Mouse (Mus musculus) forebrain, embryonic 13.5 days (tissue): ENCODE measurements around the gene Rgcc. TPM values are rescaled to one million over a fixed set of nuclear protein-coding genes. Genes with fewer than 3 reads are reported as not detected.

Experiments
- ATAC-seq: fragments of 200-750 bp; cut with Nextera tagmentation; 2 replicates; pipeline ENCODE4 v1.8.0; 2017
- H3K27ac ChIP-seq: fragments of 300-500 bp; sonication (generic); 2 replicates; pipeline ENCODE4 v1.5.1; 2015; ENCODE audit warnings: inconsistent platforms, mild to moderate bottlenecking, moderate library complexity
- H3K27me3 ChIP-seq: fragments of 300-500 bp; sonication (generic); 2 replicates; pipeline ENCODE4 v1.6.1; 2015; ENCODE audit warnings: mild to moderate bottlenecking, inconsistent platforms
- H3K36me3 ChIP-seq: fragments of 300-500 bp; sonication (generic); 2 replicates; pipeline ENCODE4 v1.6.1; 2015; ENCODE audit warnings: mild to moderate bottlenecking, inconsistent platforms; ENCODE audit not compliant: poor library complexity, severe bottlenecking
- H3K4me1 ChIP-seq: fragments of 300-500 bp; sonication (generic); 2 replicates; pipeline ENCODE4 v1.6.1; 2015; ENCODE audit warnings: inconsistent platforms
- H3K4me2 ChIP-seq: fragments of 300-500 bp; sonication (generic); 2 replicates; pipeline ENCODE4 v1.6.1; 2015; ENCODE audit warnings: inconsistent platforms, mild to moderate bottlenecking, moderate library complexity
- H3K4me3 ChIP-seq: fragments of 300-500 bp; sonication (generic); 2 replicates; pipeline ENCODE4 v1.5.1; 2015; ENCODE audit warnings: mild to moderate bottlenecking, inconsistent platforms
- H3K9ac ChIP-seq: fragments of 300-500 bp; sonication (generic); 2 replicates; pipeline ENCODE4 v1.6.1; 2015; ENCODE audit warnings: mild to moderate bottlenecking, inconsistent platforms
- H3K9me3 ChIP-seq: fragments of 300-500 bp; sonication (generic); replicated peaks from 2 replicates; pipeline ENCODE4 v1.6.1; 2016; ENCODE audit warnings: inconsistent platforms
- WGBS: fragments of 180-500 bp; shearing (Covaris S2); methylation state at CpG from one replicate; pipeline ENCODE4 v1.1.7; 2015; 5-methylcytosine and 5-hydroxymethylcytosine counted together
- polyA plus RNA-seq: library from polyadenylated mRNA; unstranded; fragments of >200 nt; fragmentation: Nextera tagmentation; extraction: Ambion mirVana; gene quantifications from 2 replicates; pipeline ENCODE4 v1.2.1, GENCODE M21; 2015

Gene Rgcc
- polyA plus RNA-seq, 1 experiment from 2014 or later, result 106 TPM

DNA sequence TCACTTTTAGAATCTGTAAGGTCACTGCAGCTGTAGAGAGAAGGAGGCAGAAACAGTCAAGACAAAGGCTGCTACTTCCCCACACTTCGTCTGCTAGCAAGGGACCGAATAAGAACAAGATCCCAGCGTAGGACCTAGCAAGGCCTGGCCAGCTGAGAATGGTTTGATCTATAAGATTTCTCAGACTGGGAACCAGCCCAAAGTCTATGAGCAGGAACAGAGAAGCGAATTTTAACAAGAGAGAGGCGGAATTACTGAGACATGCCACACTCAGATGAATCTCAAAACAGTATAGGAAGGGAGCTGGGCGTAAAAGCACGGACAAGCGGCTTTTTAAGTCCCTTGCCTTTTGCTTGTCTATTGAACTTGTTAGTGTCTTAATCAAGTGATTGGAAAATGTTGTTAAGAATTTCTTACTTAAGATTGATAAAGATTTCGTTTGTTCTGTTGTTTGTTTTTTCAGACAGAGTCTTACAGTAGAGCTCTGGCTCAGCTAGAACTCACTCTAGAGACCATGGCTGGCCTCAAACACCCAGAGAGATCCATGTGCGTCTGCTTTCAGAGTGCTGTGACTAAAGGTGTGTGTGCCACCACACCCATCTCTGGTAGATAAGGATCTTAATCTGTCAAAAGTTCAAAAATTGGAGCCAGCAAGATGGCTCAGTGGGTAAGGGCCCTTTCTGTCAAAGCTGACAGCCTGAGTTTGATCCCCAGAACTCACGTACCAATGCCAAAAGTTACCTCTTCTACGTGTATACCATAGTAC lies 13.0 kb upstream of the Rgcc start:
- ATAC-seq, result 0 out of 2 replicates have a peak, but pooled peaks have one; percentile 22
- H3K36me3 ChIP-seq, result no peaks in the 10 kb centered on the region
- no peaks in the 10 kb centered on the region for H3K9me3 ChIP-seq
- peak overlapping the region; percentile 49; the same call in 1 of the 2 replicates for H3K27ac ChIP-seq
- no peak overlapping the region for H3K4me3 ChIP-seq
- H3K4me1 ChIP-seq, result peaks cover 18% of the 10 kb centered on the region
- no peak overlapping the region for H3K9ac ChIP-seq
- H3K27me3 ChIP-seq, result no peaks in the 10 kb centered on the region
- 79% methylated on average over 12 of the region's 12 CpGs for WGBS
- no peak overlapping the region for H3K4me2 ChIP-seq

- no peaks in the 10 kb centered on the region for H3K36me3 ChIP-seq
- no peak overlapping the region for H3K4me3 ChIP-seq
- H3K9ac ChIP-seq, result no peak overlapping the region
- no peaks in the 10 kb centered on the region for H3K27me3 ChIP-seq
- H3K4me1 ChIP-seq, result peaks cover 19% of the 10 kb centered on the region
- H3K9me3 ChIP-seq, result no peaks in the 10 kb centered on the region
- 49% methylated on average over 8 of the region's 8 CpGs for WGBS
- H3K4me2 ChIP-seq, result no peak overlapping the region
- H3K27ac ChIP-seq, result peak overlapping the region; percentile 49; the same call in 1 of the 2 replicates
- peak; percentile 62; the same call in 1 of the 2 replicates for ATAC-seq
Observed at GRCm38 (mm10) chr14:79313439-79314175, 12.2 kb upstream of the Rgcc start.

DNA sequence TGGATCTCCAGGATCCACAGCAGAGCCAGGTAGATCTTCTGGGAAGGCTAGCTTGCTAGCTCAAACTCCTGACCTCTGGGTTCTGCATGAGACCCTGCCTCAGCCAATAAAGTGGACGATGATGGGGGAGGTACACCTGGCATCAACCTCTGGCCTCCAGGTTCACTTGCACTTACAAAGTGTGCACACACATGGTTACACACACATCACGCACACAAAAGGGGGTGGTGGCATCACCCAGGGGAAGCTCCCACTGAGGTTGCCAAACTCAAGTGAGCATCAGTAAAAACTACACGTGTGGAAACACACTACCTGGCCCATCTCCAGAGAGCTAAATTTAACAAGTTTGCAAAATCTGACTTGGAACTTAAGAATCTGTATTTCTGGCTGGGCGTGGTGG lies 11.3 kb upstream of the Rgcc start:
- Histone ChIP-seq H3K9ac (no peak overlapping the region), H3K4me3 (no peak overlapping the region), H3K9me3 (no peaks in the 10 kb centered on the region), H3K36me3 (no peaks in the 10 kb centered on the region), H3K4me2 (no peak overlapping the region), H3K4me1 (peaks cover 24% of the 10 kb centered on the region), H3K27me3 (no peaks in the 10 kb centered on the region), H3K27ac (no peak overlapping the region)
- ATAC-seq, result no peak
- WGBS, result 79% methylated on average over 4 of the region's 4 CpGs

DNA sequence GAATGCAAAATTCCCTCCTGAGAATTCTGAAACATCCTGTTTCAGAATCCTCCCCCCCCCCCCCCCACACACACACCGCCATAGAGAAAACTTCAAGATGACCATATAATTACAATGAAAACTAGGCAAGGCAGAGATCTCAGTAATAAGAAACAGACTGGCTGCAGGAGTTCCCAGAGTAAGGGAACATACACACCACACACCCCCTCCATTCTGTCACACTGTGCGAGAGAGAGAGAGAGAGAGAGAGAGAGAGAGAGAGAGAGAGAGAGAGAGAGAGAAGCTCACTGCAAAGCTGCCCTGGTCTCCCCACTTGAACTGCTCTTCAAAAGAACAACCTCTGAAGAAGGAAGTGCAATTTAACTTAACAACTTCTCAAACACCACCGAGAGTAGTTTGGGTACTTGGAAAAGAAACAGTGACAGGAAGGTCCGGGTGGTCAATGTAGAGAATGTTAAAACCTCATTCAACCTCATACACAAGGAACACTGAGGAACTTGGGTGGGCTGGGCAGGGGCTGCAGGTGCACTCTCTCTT lies 10.5 kb upstream of the Rgcc start:
- H3K9me3 ChIP-seq, result no peaks in the 10 kb centered on the region
- H3K4me3 ChIP-seq, result no peak overlapping the region
- 68% methylated on average over 4 of the region's 4 CpGs for WGBS
- H3K9ac ChIP-seq, result no peak overlapping the region
- H3K27ac ChIP-seq, result no peak overlapping the region
- H3K27me3 ChIP-seq, result no peaks in the 10 kb centered on the region
- no peak overlapping the region for H3K4me2 ChIP-seq
- no peak for ATAC-seq
- H3K36me3 ChIP-seq, result no peaks in the 10 kb centered on the region
- peaks cover 19% of the 10 kb centered on the region for H3K4me1 ChIP-seq

GRCm38 (mm10) chr14:79309115-79309514 lies 7.7 kb upstream of the Rgcc start:
- Histone ChIP-seq H3K4me2 (no peak overlapping the region), H3K27me3 (no peaks in the 10 kb centered on the region), H3K27ac (no peak overlapping the region), H3K36me3 (no peaks in the 10 kb centered on the region), H3K4me3 (no peak overlapping the region), H3K9ac (no peak overlapping the region), H3K4me1 (peaks cover 19% of the 10 kb centered on the region), H3K9me3 (no peaks in the 10 kb centered on the region)
- WGBS, result 63% methylated on average over 4 of the region's 4 CpGs
- no peak for ATAC-seq

- peak; percentile 55; the same call in 1 of the 2 replicates for ATAC-seq
Observed at GRCm38 (mm10) chr14:79308364-79308763, 6.9 kb upstream of the Rgcc start.

GRCm38 (mm10) chr14:79307908-79308307 lies 6.5 kb upstream of the Rgcc start:
- H3K9ac ChIP-seq, result no peak overlapping the region
- no peaks in the 10 kb centered on the region for H3K36me3 ChIP-seq
- H3K9me3 ChIP-seq, result no peaks in the 10 kb centered on the region
- H3K4me3 ChIP-seq, result no peak overlapping the region
- ATAC-seq, result no peak
- H3K27ac ChIP-seq, result no peak overlapping the region
- no peaks in the 10 kb centered on the region for H3K27me3 ChIP-seq
- no peak overlapping the region for H3K4me2 ChIP-seq
- WGBS, result 55% methylated on average over 5 of the region's 5 CpGs
- peaks cover 10% of the 10 kb centered on the region for H3K4me1 ChIP-seq

More at GRCm38 (mm10) chr14:79308364-79308763, 6.9 kb upstream of the Rgcc start:
- no peaks in the 10 kb centered on the region for H3K27me3 ChIP-seq
- no peak overlapping the region for H3K27ac ChIP-seq
- no peak overlapping the region for H3K9ac ChIP-seq
- no peak overlapping the region for H3K4me3 ChIP-seq
- peaks cover 12% of the 10 kb centered on the region for H3K4me1 ChIP-seq
- no peaks in the 10 kb centered on the region for H3K9me3 ChIP-seq
- no peaks in the 10 kb centered on the region for H3K36me3 ChIP-seq
- 9% methylated on average over 4 of the region's 4 CpGs for WGBS
- H3K4me2 ChIP-seq, result no peak overlapping the region

DNA sequence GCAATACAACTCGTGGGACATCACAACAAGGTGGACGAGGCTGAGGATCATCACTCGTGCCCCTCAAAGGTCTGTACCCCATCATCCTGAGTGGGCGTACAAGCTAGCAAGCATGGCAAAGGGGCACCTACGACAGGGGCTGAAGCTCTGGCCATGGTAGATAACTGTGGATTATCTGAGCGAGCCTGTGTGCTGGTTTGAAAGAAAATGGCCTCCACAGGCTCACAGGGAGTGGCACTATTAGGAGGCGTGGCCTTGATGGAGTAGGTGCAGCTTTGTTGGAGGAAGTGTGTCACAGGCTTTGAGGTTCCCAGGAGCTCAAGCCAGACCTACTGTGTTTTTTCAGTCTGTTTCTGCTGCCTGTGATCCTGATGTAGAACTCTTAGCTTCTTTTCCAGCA lies 5.7 kb upstream of the Rgcc start:
- H3K4me3 ChIP-seq, result no peak overlapping the region
- no peak for ATAC-seq
- H3K9me3 ChIP-seq, result no peaks in the 10 kb centered on the region
- H3K4me2 ChIP-seq, result no peak overlapping the region
- no peak overlapping the region for H3K9ac ChIP-seq
- 90% methylated on average over 7 of the region's 7 CpGs for WGBS
- no peak overlapping the region for H3K27ac ChIP-seq
- H3K4me1 ChIP-seq, result peaks cover 10% of the 10 kb centered on the region
- no peaks in the 10 kb centered on the region for H3K36me3 ChIP-seq
- no peaks in the 10 kb centered on the region for H3K27me3 ChIP-seq

GRCm38 (mm10) chr14:79304873-79305464 lies 3.5 kb upstream of the Rgcc start:
- H3K36me3 ChIP-seq, result no peaks in the 10 kb centered on the region
- no peak overlapping the region for H3K4me3 ChIP-seq
- H3K27ac ChIP-seq, result no peak overlapping the region
- H3K9me3 ChIP-seq, result no peaks in the 10 kb centered on the region
- peaks cover 25% of the 10 kb centered on the region for H3K4me1 ChIP-seq
- no peak for ATAC-seq
- WGBS, result 90% methylated on average over 6 of the region's 6 CpGs
- H3K27me3 ChIP-seq, result no peaks in the 10 kb centered on the region
- no peak overlapping the region for H3K4me2 ChIP-seq
- H3K9ac ChIP-seq, result no peak overlapping the region

DNA sequence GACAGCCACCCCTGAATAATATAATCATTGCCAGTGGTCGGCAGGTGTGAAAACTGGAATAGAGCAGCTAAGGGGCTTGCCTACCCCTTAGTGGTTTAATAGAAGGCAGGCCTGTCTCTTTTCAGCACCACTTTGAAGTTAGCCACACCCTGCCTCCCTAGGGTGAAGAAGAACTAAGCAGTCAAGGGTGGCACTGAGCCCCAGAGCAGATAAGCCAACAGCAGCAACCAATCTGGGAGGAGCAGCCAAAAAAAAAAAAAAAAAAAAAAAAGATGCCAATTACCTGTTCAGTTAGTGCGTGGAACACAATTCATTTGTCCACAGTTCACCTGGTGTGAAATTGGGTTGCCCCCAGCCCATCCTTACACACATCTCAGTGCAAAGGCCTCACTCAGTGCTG lies 1.7 kb upstream of the Rgcc start:
- WGBS, result 88% methylated on average over 2 of the region's 2 CpGs

DNA sequence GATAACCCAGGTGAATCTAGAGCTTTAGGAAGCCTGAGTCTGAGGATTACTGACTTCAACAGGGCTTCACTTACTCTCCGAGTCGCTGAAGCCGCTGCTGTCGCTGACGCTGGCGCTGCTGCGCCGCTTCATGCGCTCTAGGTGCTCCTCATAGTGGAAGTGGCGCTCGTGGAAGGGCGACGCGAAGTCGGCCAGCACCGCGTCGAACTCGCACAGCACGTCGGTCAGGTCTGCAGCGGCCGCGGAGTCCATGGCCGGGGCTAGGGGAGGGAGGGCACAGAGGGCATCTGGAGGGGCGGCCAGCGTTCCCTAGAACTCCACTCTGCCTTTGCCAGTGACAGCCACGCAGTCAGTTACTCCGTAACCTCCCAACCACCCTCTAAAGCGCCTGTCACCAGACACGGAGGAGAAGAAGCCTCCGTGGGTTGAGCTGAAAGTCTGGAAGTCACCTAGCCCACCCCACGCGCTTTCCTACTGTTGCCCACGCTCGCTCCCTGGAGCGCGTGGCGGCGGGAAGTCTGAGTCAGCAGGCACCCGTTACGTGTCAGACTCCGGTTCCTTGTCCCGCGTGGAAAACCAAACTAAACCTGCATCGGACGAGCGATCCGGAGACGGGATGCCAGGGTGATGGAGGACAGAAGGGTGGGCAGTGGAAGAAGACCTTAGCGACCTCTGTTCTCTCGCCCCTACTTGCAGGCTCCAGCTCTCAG lies 649 bp downstream of the Rgcc start:
- Histone ChIP-seq H3K27ac (peak overlapping the region; percentile 2; the same call in 1 of the 2 replicates), H3K9me3 (no peaks in the 10 kb centered on the region), H3K4me1 (peaks cover 43% of the 10 kb centered on the region), H3K4me3 (peak overlapping the region; percentile 56), H3K36me3 (no peaks in the 10 kb centered on the region), H3K4me2 (peak overlapping the region; percentile 97), H3K9ac (peak overlapping the region; percentile 78), H3K27me3 (no peaks in the 10 kb centered on the region)
- ATAC-seq, result peak; percentile 29
- WGBS, result under 1% methylated on average over 52 of the region's 52 CpGs

More for the DNA sequence above, 1.7 kb upstream of the Rgcc start:
- no peak overlapping the region for H3K4me3 ChIP-seq
- H3K9me3 ChIP-seq, result no peaks in the 10 kb centered on the region
- no peak overlapping the region for H3K4me2 ChIP-seq
- no peaks in the 10 kb centered on the region for H3K27me3 ChIP-seq
- H3K4me1 ChIP-seq, result peaks cover 28% of the 10 kb centered on the region
- no peak for ATAC-seq
- H3K9ac ChIP-seq, result no peak overlapping the region
- H3K27ac ChIP-seq, result no peak overlapping the region
- H3K36me3 ChIP-seq, result no peaks in the 10 kb centered on the region
